Mouse (Mus musculus): ENCODE data around the gene Pls1. TPM values are rescaled to one million over a fixed set of nuclear protein-coding genes. Genes with fewer than 3 reads are reported as not detected.

Gene Pls1
- total RNA-seq, 2 experiments from 2014 or later, result 4.3 to 4.6 TPM

- peak in 1 of 2 experiments; percentile 15 for DNase-seq (ENCODE audit: low spot score in 2 of 2)
- intact Hi-C loops (cut with DNase I), result no loop called here
These were observed 95.6 kb downstream of the Pls1 start for GRCm38 (mm10) chr9:95749461-95749928.

DNA sequence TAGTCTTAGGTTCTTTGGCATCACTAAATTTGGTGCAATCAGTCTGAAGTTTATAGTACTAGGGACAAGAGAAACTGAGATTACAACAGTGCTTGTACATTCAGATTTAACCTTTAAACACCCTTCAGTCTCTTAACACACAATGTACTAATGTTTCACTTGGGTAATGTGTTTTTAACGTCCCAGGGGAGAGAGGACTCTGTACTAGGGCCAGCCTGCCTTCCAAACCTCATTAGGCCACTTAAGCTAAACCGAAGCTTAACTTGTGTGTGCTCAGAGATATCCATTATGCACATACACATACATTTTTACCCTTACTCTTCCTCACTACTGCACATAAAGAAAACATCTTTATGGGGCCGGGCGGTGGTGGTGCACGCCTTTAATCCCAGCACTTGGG, 97.8 kb downstream of the Pls1 start:
- no peak for DNase-seq (ENCODE audit: low spot score in 2 of 2)
- intact Hi-C loops (cut with DNase I), result no loop called here

DNA sequence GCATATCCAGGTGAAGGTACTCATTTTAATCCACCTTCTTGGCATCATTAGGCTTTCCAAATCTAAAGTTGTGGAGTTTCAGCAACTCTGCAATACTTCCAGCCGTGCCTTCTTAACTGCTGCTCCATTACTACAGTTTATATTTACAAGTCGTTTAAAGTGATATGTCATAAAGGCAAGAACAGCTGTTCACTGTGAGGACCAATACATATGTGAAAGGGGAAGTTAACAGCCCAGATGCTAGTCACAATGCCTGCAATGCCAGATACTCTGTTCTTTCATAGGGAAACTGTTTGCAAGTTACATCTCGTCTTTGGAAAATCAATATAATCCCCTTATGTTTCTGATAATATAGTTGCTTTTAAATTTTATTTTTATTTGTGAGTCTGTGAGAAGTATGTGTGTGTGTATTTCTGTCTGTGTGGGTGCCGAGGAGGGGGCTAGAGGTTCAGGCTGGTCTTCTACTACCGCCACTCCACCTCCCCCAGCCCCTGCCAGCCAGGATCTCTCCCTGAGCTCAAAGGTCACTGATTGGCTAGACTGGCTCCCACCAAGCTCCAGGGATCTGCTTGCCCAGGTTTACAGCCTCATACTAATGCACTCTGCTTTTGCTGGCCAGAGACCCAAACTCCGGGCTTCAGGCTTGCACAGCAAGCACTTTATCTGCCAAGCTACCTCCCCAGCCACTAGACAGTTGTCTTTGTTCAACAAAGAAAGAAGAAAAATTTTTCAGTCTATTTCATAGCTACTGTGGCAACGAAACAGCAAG, 100.1 kb downstream of the Pls1 start:
- no peak for DNase-seq (ENCODE audit: low spot score in 2 of 2)
- intact Hi-C loops (cut with DNase I), result no loop called here

DNA sequence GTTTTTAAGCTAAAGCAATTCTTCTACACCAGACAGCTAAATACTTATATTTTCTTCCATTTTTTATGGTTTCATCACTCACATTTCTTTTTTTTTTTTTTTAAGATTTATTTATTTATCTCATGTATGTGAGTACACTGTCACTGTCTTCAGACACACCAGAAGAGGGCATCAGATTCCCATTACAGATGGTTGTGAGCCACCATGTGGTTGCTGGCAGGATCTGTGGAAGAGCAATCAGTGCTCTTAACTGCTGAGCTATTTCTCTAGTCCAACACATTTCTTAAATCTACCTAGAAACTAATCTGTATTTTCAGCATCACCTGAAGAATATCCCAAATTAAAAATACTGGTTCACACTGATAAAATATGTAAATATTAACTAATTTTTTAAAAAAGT, 108.9 kb downstream of the Pls1 start:
- DNase-seq (ENCODE audit: low spot score in 2 of 2), result no peak

DNA sequence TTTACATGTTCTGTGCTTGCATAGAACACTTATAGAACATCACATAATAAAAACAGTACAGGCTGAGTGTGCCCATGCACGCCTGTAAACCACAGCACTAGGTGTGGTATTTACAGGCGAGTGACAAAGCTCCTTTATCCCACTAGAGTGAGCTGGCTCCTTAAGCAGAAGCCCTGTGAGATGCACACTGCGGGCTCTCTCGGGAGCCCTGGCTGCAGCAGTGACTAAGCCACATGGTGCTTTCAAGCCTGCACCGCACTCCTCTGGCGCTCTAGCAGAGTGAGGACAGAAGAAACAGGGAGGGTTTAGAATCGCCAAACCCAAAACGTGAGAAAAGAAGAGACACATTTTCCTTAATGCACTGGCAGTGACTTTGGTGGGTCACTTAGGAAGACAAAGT, 132.5 kb downstream of the Pls1 start:
- DNase-seq (ENCODE audit: low spot score in 2 of 2), result no peak
- intact Hi-C loops (cut with DNase I), result loop anchor here (10.0 kb wide), 1 partner anchor 142 kb away; the partner anchor contains the start of gene Atr

More for the DNA sequence above, 108.9 kb downstream of the Pls1 start:
- intact Hi-C loops (cut with DNase I), result no loop called here

- no peak for DNase-seq (ENCODE audit: low spot score in 2 of 2)
- intact Hi-C loops (cut with DNase I), result loop anchor here (5.0 kb wide), 1 partner anchor 237 kb away; no protein-coding TSS in a partner anchor
These were observed 136.2 kb downstream of the Pls1 start for GRCm38 (mm10) chr9:95708943-95709342.

GRCm38 (mm10) chr9:95705371-95705770, 139.7 kb downstream of the Pls1 start:
- DNase-seq (ENCODE audit: low spot score in 2 of 2), result no peak
- intact Hi-C loops (cut with DNase I), result loop anchor here (5.0 kb wide), 1 partner anchor 233 kb away; no protein-coding TSS in a partner anchor

- peak in 1 of 2 experiments; percentile 38 for DNase-seq (ENCODE audit: low spot score in 2 of 2)
- intact Hi-C loops (cut with DNase I), result no loop called here
These were observed 141.0 kb downstream of the Pls1 start for GRCm38 (mm10) chr9:95704078-95704477.

Other genes starting within 250 kb of the Pls1 start
- gene Pcolce2, start 207.7 kb downstream of the Pls1 start, total RNA-seq (2021), result 1 to 10 TPM; 1.2 to 1.6 TPM
- 10 to 100 TPM; 48.2 to 48.3 TPM for gene Trpc1, start 94.9 kb downstream of the Pls1 start, total RNA-seq (2021)
- gene Atr, start 12.3 kb upstream of the Pls1 start, total RNA-seq (2021), result 10 to 100 TPM; 11.0 to 11.5 TPM
- 10 to 100 TPM; 23.5 to 24.0 TPM for gene Xrn1, start 109.4 kb upstream of the Pls1 start, total RNA-seq (2021)